Mouse (Mus musculus) Patski (cell line): ENCODE measurements around the gene Rab22a. TPM values are rescaled to one million over a fixed set of nuclear protein-coding genes. Genes with fewer than 3 reads are reported as not detected.
"Not testable (repeated sequence)": the region's sequence is repeated elsewhere in the genome, so short reads cannot be mapped to it uniquely, and the experiment has no call there.

Experiments
- ATAC-seq: fragments of 100-300 bp; one replicate; pipeline ENCODE4 v1.8.0; 2021
- CTCF ChIA-PET: fragments of 350-600 bp; sonication (Branson Sonifier 250); formaldehyde crosslinking; loops from one replicate; lab custom pipeline; 2022; ENCODE audit warnings: inconsistent platforms; lab: Charles Lee
- POLR2A ChIA-PET: fragments of 350-600 bp; sonication (Branson Sonifier 250); formaldehyde crosslinking; loops from one replicate; lab custom pipeline; 2022; ENCODE audit warnings: antibody characterized with exemption, inconsistent platforms; lab: Charles Lee
- DNase-seq: peaks from one replicate; pipeline ENCODE4 v3.0.0-alpha.2; 2011; ENCODE audit warnings: low read depth, low spot score
- H3K27me3 ChIP-seq: fragments of 371-371 bp; one replicate; pipeline ENCODE4 v1.5.1; 2021
- CTCF ChIP-seq: fragments of 100-300 bp; IDR thresholded peaks from one replicate; pipeline ENCODE4 v1.5.1; 2021
- in situ Hi-C: fragments of 300-500 bp; cut with MboI; formaldehyde crosslinking; loops from 3 replicates; pipeline ENCODE4 v1.11.1; 2018; ENCODE audit warnings: low pct_unique_long_range_greater_than_20kb, mixed read lengths
- polyA plus RNA-seq: library from polyadenylated mRNA; unstranded; gene quantifications from one replicate; pipeline ENCODE4 v1.2.3, GENCODE M21; 2021

The Rab22a gene
- polyA plus RNA-seq, result 38.3 TPM

GRCm38 (mm10) chr2:173659057-173659925 lies at the start of gene Rab22a:
TSS of gene Rab22a (plus strand) at chr2:173659760.
- CTCF ChIA-PET, result no interaction called here
- in situ Hi-C loops, result no loop called here
- POLR2A ChIA-PET, result interaction anchor here (1.0 kb wide), 1 partner anchor 12 kb away, joined by 3 read pairs; no protein-coding TSS in a partner anchor
- DNase-seq (peak; percentile 83), ATAC-seq (peak; percentile 89)
- TF ChIP-seq CTCF, result no peak
- H3K27me3 ChIP-seq, result no peaks in the 10 kb centered on the region

GRCm38 (mm10) chr2:173615378-173616081 lies 44.0 kb upstream of the Rab22a start:
- DNase-seq, result no peak
- POLR2A ChIA-PET, result no interaction called here
- no peaks in the 10 kb centered on the region for H3K27me3 ChIP-seq
- no peak for TF ChIP-seq CTCF
- no peak for ATAC-seq
- CTCF ChIA-PET, result interaction anchor here (1.6 kb wide), 1 partner anchor 19 kb away, joined by 3 read pairs; no protein-coding TSS in a partner anchor
- in situ Hi-C loops, result no loop called here

- DNase-seq (no peak), ATAC-seq (no peak)
- POLR2A ChIA-PET, result interaction anchor here (0.6 kb wide), 1 partner anchor 20 kb away, joined by 3 read pairs; no protein-coding TSS in a partner anchor
- in situ Hi-C loops, result no loop called here
- no peak for TF ChIP-seq CTCF
- CTCF ChIA-PET, result no interaction called here
- H3K27me3 ChIP-seq, result no peaks in the 10 kb centered on the region
Measured at GRCm38 (mm10) chr2:173616156-173616555, 43.4 kb upstream of the Rab22a start.

GRCm38 (mm10) chr2:173619132-173619531 lies 40.4 kb upstream of the Rab22a start:
- TF ChIP-seq CTCF, result no peak
- H3K27me3 ChIP-seq, result no peaks in the 10 kb centered on the region
- DNase-seq (no peak), ATAC-seq (no peak)
- ChIA-PET POLR2A (no interaction called here), CTCF (no interaction called here)
- in situ Hi-C loops, result no loop called here

- CTCF ChIA-PET, result interaction anchor here (0.7 to 1.3 kb wide), 2 partner anchors 17 to 325 kb away, joined by 3 to 5 read pairs; no protein-coding TSS in a partner anchor
- H3K27me3 ChIP-seq, result no peaks in the 10 kb centered on the region
- ATAC-seq (no peak), DNase-seq (no peak)
- in situ Hi-C loops, result no loop called here
- TF ChIP-seq CTCF, result no peak
- POLR2A ChIA-PET, result interaction anchor here (0.6 kb wide), 1 partner anchor 45 kb away, joined by 3 read pairs; no protein-coding TSS in a partner anchor
Measured at GRCm38 (mm10) chr2:173620645-173621044, 38.9 kb upstream of the Rab22a start.

GRCm38 (mm10) chr2:173622173-173622601 lies 37.4 kb upstream of the Rab22a start:
- no peak for TF ChIP-seq CTCF
- no peak for DNase-seq
- ChIA-PET POLR2A (no interaction called here), CTCF (no interaction called here)
- ATAC-seq, result no peak
- H3K27me3 ChIP-seq, result no peaks in the 10 kb centered on the region
- in situ Hi-C loops, result no loop called here

GRCm38 (mm10) chr2:173624667-173625066 lies 34.9 kb upstream of the Rab22a start:
- POLR2A ChIA-PET, result no interaction called here
- CTCF ChIA-PET, result no interaction called here
- in situ Hi-C loops, result no loop called here
- no peak for TF ChIP-seq CTCF
- no peaks in the 10 kb centered on the region for H3K27me3 ChIP-seq
- DNase-seq (no peak), ATAC-seq (no peak)

GRCm38 (mm10) chr2:173625786-173626185 lies 33.8 kb upstream of the Rab22a start:
- H3K27me3 ChIP-seq, result no peaks in the 10 kb centered on the region
- ATAC-seq (no peak), DNase-seq (no peak)
- ChIA-PET POLR2A (no interaction called here), CTCF (no interaction called here)
- no peak for TF ChIP-seq CTCF
- in situ Hi-C loops, result no loop called here

- in situ Hi-C loops, ATAC-seq, POLR2A ChIA-PET, H3K27me3 ChIP-seq, DNase-seq: not testable (repeated sequence)
- CTCF ChIA-PET, result interaction anchor here (1.2 kb wide), 1 partner anchor 20 kb away, joined by 3 read pairs; no protein-coding TSS in a partner anchor
Measured at GRCm38 (mm10) chr2:173634106-173634505, 25.5 kb upstream of the Rab22a start.

- H3K27me3 ChIP-seq, result no peaks in the 10 kb centered on the region
- in situ Hi-C loops, result no loop called here
- no peak for ATAC-seq
- ChIA-PET CTCF (no interaction called here), POLR2A (no interaction called here)
- no peak for DNase-seq
- TF ChIP-seq CTCF, result no peak
Measured at GRCm38 (mm10) chr2:173641370-173641769, 18.2 kb upstream of the Rab22a start.
